Mouse (Mus musculus) lung, postnatal 0 days (tissue): ENCODE measurements at regions not wholly inside any gene's neighbourhood (a gene's known extent, or its start where the extent isn't known, plus 50 kb on each side); places are given as distances from the start of the nearest gene placed in this dataset.

Source experiments
- CTCF ChIP-seq: IDR thresholded peaks from 2 replicates; pipeline ENCODE4 v1.5.1; 2016; ENCODE audit warnings: antibody characterized with exemption, mild to moderate bottlenecking
- EP300 ChIP-seq: IDR thresholded peaks from 2 replicates; pipeline ENCODE4 v1.6.1; 2016; ENCODE audit warnings: antibody characterized with exemption, mild to moderate bottlenecking, control low read depth

DNA sequence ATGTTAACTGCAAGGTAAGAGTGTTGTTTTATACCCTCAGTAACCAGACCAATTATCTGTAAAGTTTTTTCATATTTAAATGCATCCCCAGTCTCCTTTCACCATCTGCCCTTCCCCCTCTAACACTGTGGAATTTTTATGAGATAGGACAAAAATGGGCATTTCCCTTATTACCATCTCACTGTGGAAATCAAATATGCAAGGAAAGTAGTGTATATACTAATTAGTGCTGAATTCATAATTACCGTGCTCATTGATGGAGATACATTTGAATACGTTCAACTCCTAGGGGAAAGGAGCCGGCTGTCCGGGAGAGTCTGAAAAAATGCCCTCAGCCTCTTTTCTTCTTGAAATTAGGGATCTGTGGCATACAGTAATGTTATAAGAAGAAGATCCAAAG lies 394.4 kb upstream of the Mgmt start:
- no peak for TF ChIP-seq CTCF
- no peak for TF ChIP-seq EP300
